Mouse (Mus musculus) megakaryocyte, adult 5-6 weeks (primary cell): ENCODE measurements at regions not wholly inside any gene's neighbourhood (a gene's known extent, or its start where the extent isn't known, plus 50 kb on each side); places are given as distances from the start of the nearest gene placed in this dataset.

Experiments used
- ATAC-seq: 2 replicates; pipeline ENCODE4 v1.8.0; 2016; ENCODE audit warnings: mild to moderate bottlenecking, inconsistent platforms; ENCODE audit not compliant: poor library complexity, severe bottlenecking

GRCm38 (mm10) chr10:111855496-111855895 lies 117.0 kb upstream of the Krr1 start:
- ATAC-seq: no peak

GRCm38 (mm10) chr10:111858403-111858802 lies 114.1 kb upstream of the Krr1 start:
- no peak for ATAC-seq

GRCm38 (mm10) chr10:111865286-111865830 lies 107.1 kb upstream of the Krr1 start:
- no peak for ATAC-seq

GRCm38 (mm10) chr10:111867102-111867501 lies 105.4 kb upstream of the Krr1 start:
- ATAC-seq: no peak

- ATAC-seq: no peak
Observed at GRCm38 (mm10) chr10:111867538-111867937, 104.9 kb upstream of the Krr1 start.

- ATAC-seq: no peak
Observed at GRCm38 (mm10) chr10:111880354-111880753, 92.1 kb upstream of the Krr1 start.

- no peak for ATAC-seq
Observed at GRCm38 (mm10) chr10:111881339-111882211, 90.9 kb upstream of the Krr1 start.

- ATAC-seq: no peak
Observed at GRCm38 (mm10) chr10:111882521-111882920, 89.9 kb upstream of the Krr1 start.

GRCm38 (mm10) chr10:111884701-111885100 lies 87.8 kb upstream of the Krr1 start:
- no peak for ATAC-seq

GRCm38 (mm10) chr10:111889111-111889510 lies 83.4 kb upstream of the Krr1 start:
- no peak for ATAC-seq

GRCm38 (mm10) chr10:111893489-111893888 lies 79.0 kb upstream of the Krr1 start:
- ATAC-seq: no peak

- no peak for ATAC-seq
Observed at GRCm38 (mm10) chr10:111893941-111894340, 78.5 kb upstream of the Krr1 start.

GRCm38 (mm10) chr10:111897361-111897760 lies 75.1 kb upstream of the Krr1 start:
- ATAC-seq: no peak

- ATAC-seq: no peak
Observed at GRCm38 (mm10) chr10:111900723-111901716, 71.4 kb upstream of the Krr1 start.

- no peak for ATAC-seq
Observed at GRCm38 (mm10) chr10:111903956-111904355, 68.5 kb upstream of the Krr1 start.

- no peak for ATAC-seq
Observed at GRCm38 (mm10) chr10:111907836-111908235, 64.6 kb upstream of the Krr1 start.

GRCm38 (mm10) chr10:111912561-111912960 lies 59.9 kb upstream of the Krr1 start:
- ATAC-seq: no peak

- no peak for ATAC-seq
Observed at GRCm38 (mm10) chr10:111913066-111913785, 59.2 kb upstream of the Krr1 start.

GRCm38 (mm10) chr10:111914231-111914630 lies 58.2 kb upstream of the Krr1 start:
- no peak for ATAC-seq

- ATAC-seq: no peak
Observed at GRCm38 (mm10) chr10:111918071-111918507, 54.4 kb upstream of the Krr1 start.
